Mouse (Mus musculus): ENCODE results near the gene Sphk2.
"Not testable (repeated sequence)": the region's sequence is repeated elsewhere in the genome, so short reads cannot be mapped to it uniquely, and the experiment has no call there.

- not testable (repeated sequence) for TF ChIP-seq CTCF, EP300 (IDR thresholded peaks at IDR 0.05; ENCODE audit: low read depth)
These were observed 56.1 kb downstream of the Sphk2 start for GRCm38 (mm10) chr7:45661702-45662101.
